In genomic region chr2:26541258-26541910, GRCm38 (mm10) we compare ENCODE assay signal across 12 mouse cellular contexts. TPM values are rescaled to one million over a fixed set of nuclear protein-coding genes. Genes with fewer than 3 reads are reported as not detected.
DNase-seq lines count a peak whose midpoint lies in the region; ATAC-seq lines count a peak whose summit lies in the region.
"Had no signal": no experiment of that assay in that cellular context is flagged by ENCODE, and none has a peak within 500 bp of the region (broad histone marks: within the 10 kb centered on the region; RNA-seq: fewer than 3 reads in every experiment).

No protein-coding gene starts in this region.

- ATAC-seq in forebrain, embryonic 15.5 days (replicated peaks): peak; percentile 51; the same call in 1 of the 2 replicates
- ATAC-seq in midbrain, embryonic 12.5 days (ENCODE audit: low FRiP score, low read depth): no peak; the same call in 1 of the 2 replicates
- ATAC-seq in erythroblast, adult 5-6 weeks (replicated peaks; ENCODE audit: low FRiP score, poor library complexity, severe bottlenecking): no peak

- 0 out of 2 replicates have a peak overlapping the region, but pooled peaks have one; percentile 33 for H3K27ac ChIP-seq in forebrain, embryonic 15.5 days (replicated peaks)
- peak overlapping the region; percentile 7 for H3K27ac ChIP-seq in midbrain, embryonic 12.5 days (replicated peaks)

- no peak overlapping the region for H3K9ac ChIP-seq in forebrain, embryonic 15.5 days (replicated peaks)
- no peak overlapping the region for H3K9ac ChIP-seq in midbrain, embryonic 12.5 days (replicated peaks)

- WGBS in forebrain, embryonic 15.5 days: 35% methylated on average over 9 of the region's 9 CpGs
- WGBS in midbrain, embryonic 12.5 days: 39% methylated on average over 9 of the region's 9 CpGs

- H3K4me2 ChIP-seq in forebrain, embryonic 15.5 days (replicated peaks): no peak overlapping the region
- H3K4me2 ChIP-seq in midbrain, embryonic 12.5 days (replicated peaks): no peak overlapping the region

- no peaks in the 10 kb centered on the region for H3K36me3 ChIP-seq in forebrain, embryonic 15.5 days
- no peaks in the 10 kb centered on the region for H3K36me3 ChIP-seq in midbrain, embryonic 12.5 days
- H3K36me3 ChIP-seq: G1E had no signal

- H3K4me3 ChIP-seq in forebrain, embryonic 15.5 days: no peak overlapping the region
- H3K4me3 ChIP-seq in midbrain, embryonic 12.5 days: no peak overlapping the region

- no peaks in the 10 kb centered on the region for H3K9me3 ChIP-seq in forebrain, embryonic 15.5 days
- no peaks in the 10 kb centered on the region for H3K9me3 ChIP-seq in midbrain, embryonic 12.5 days
- H3K9me3 ChIP-seq: G1E had no signal

- peak; percentile 55 to 71 for DNase-seq in kidney, postnatal 4 days
- DNase-seq in kidney, postnatal 14 days: no peak
- DNase-seq in embryo, embryonic 10.5 days (ENCODE audit: low spot score): peak; percentile 52
- DNase-seq in frontal cortex, postnatal 36 days (ENCODE audit: low spot score in 2 of 2): no peak
- no peak for DNase-seq in thymus, postnatal 0 days (ENCODE audit: low spot score)
- DNase-seq: heart, postnatal 10 days had no signal

- peaks cover 18% of the 10 kb centered on the region for H3K4me1 ChIP-seq in forebrain, embryonic 15.5 days
- H3K4me1 ChIP-seq in midbrain, embryonic 12.5 days: peaks cover 21% of the 10 kb centered on the region

- H3K27me3 ChIP-seq in forebrain, embryonic 15.5 days: no peaks in the 10 kb centered on the region
- H3K27me3 ChIP-seq in midbrain, embryonic 12.5 days: 0 out of 2 replicates have a peak, but pooled peaks cover 5% of the 10 kb centered on the region

RNA-seq across cellular contexts. Expression of gene Notch1, which starts 24.9 kb away (rescaled TPM):
- 22.6 and 26.1 TPM in 2 replicates for polyA plus RNA-seq in forebrain, embryonic 15.5 days (2015; fragmentation: Nextera tagmentation; extraction: Ambion mirVana)
- 53.5 and 56.2 TPM in 2 replicates for polyA plus RNA-seq in midbrain, embryonic 12.5 days (2016; fragmentation: Nextera tagmentation; extraction: Ambion mirVana)
- total RNA-seq in erythroblast, adult 5-6 weeks (2015; ENCODE audit: low replicate concordance): 7.3 and 10.0 TPM in 2 replicates
- total RNA-seq in erythroblast, adult 5-6 weeks (2017; ENCODE audit: low replicate concordance): 3.3 and 4.6 TPM in 2 replicates
- 44.3 and 54.9 TPM in 2 replicates for polyA plus RNA-seq in thymus, postnatal 0 days (2015; fragmentation: Nextera tagmentation; extraction: Ambion mirVana)

RNA-seq across cellular contexts. Expression of gene Egfl7, which starts 38.4 kb away (rescaled TPM):
- 46.4 and 56.9 TPM in 2 replicates for polyA plus RNA-seq in forebrain, embryonic 15.5 days (2015; fragmentation: Nextera tagmentation; extraction: Ambion mirVana)
- 50.4 and 64.8 TPM in 2 replicates for polyA plus RNA-seq in midbrain, embryonic 12.5 days (2016; fragmentation: Nextera tagmentation; extraction: Ambion mirVana)
- total RNA-seq in erythroblast, adult 5-6 weeks (2015; ENCODE audit: low replicate concordance): 7.5 TPM in 1 of 2 replicates, not detected in the other
- 4.9 and 8.2 TPM in 2 replicates for total RNA-seq in erythroblast, adult 5-6 weeks (2017; ENCODE audit: low replicate concordance)
- 43.6 and 50.0 TPM in 2 replicates for polyA plus RNA-seq in thymus, postnatal 0 days (2015; fragmentation: Nextera tagmentation; extraction: Ambion mirVana)

RNA-seq across cellular contexts. Expression of gene Gm20532, which starts 45.1 kb away (rescaled TPM):
- not detected in 2 replicates for polyA plus RNA-seq in forebrain, embryonic 15.5 days (2015; fragmentation: Nextera tagmentation; extraction: Ambion mirVana)
- polyA plus RNA-seq in midbrain, embryonic 12.5 days (2016; fragmentation: Nextera tagmentation; extraction: Ambion mirVana): not detected in 2 replicates
- total RNA-seq in erythroblast, adult 5-6 weeks (2015; ENCODE audit: low replicate concordance): not detected in 2 replicates
- not detected in 2 replicates for total RNA-seq in erythroblast, adult 5-6 weeks (2017; ENCODE audit: low replicate concordance)
- polyA plus RNA-seq in thymus, postnatal 0 days (2015; fragmentation: Nextera tagmentation; extraction: Ambion mirVana): not detected in 2 replicates
- total RNA-seq: G1E; liver, adult 2 months had no signal
- polyA plus RNA-seq: G1E; liver, adult 2 months; stomach, embryonic 14.5 days had no signal

Comparison
In these comparisons a context has a peak if more than half of its experiments do, and no peak if none do; other contexts are left out.
1. DNase-seq: peak in kidney, postnatal 4 days (2 of 2) and embryo, embryonic 10.5 days (single experiment); none in kidney, postnatal 14 days (single experiment), frontal cortex, postnatal 36 days (0 of 2) and thymus, postnatal 0 days (single experiment).